Mouse (Mus musculus) liver, embryonic 16.5 days (tissue): ENCODE data around the gene Smurf2. TPM values are rescaled to one million over a fixed set of nuclear protein-coding genes. Genes with fewer than 3 reads are reported as not detected.

Source experiments
- ATAC-seq: fragments of 200-750 bp; cut with Nextera tagmentation; 2 replicates; pipeline ENCODE4 v1.8.0; 2017; ENCODE audit warnings: low read depth, mild to moderate bottlenecking, moderate number of reproducible peaks, moderate library complexity
- H3K27ac ChIP-seq: fragments of 300-500 bp; sonication (generic); 2 replicates; pipeline ENCODE4 v1.5.1; 2014; ENCODE audit warnings: mild to moderate bottlenecking, low read length
- H3K27me3 ChIP-seq: fragments of 300-500 bp; sonication (generic); 2 replicates; pipeline ENCODE4 v1.6.1; 2014; ENCODE audit warnings: low read depth, low read length, mixed read lengths; ENCODE audit not compliant: control insufficient read depth, insufficient read depth
- H3K36me3 ChIP-seq: fragments of 300-500 bp; sonication (generic); 2 replicates; pipeline ENCODE4 v1.6.1; 2014; ENCODE audit warnings: mild to moderate bottlenecking; ENCODE audit not compliant: control insufficient read depth, insufficient read depth
- H3K4me1 ChIP-seq: fragments of 300-500 bp; sonication (generic); 2 replicates; pipeline ENCODE4 v1.6.1; 2014; ENCODE audit warnings: low read depth, low read length, mixed read lengths; ENCODE audit not compliant: control insufficient read depth
- H3K4me2 ChIP-seq: fragments of 300-500 bp; sonication (generic); 2 replicates; pipeline ENCODE4 v1.6.1; 2014; ENCODE audit warnings: low read depth, low read length, mixed read lengths
- H3K4me3 ChIP-seq: fragments of 300-500 bp; sonication (generic); 2 replicates; pipeline ENCODE4 v1.5.1; 2014; ENCODE audit warnings: low read depth, mild to moderate bottlenecking, low read length
- H3K9ac ChIP-seq: fragments of 300-500 bp; sonication (generic); 2 replicates; pipeline ENCODE4 v1.6.1; 2014; ENCODE audit warnings: low read depth, low read length
- H3K9me3 ChIP-seq: fragments of 300-500 bp; sonication (generic); replicated peaks from 2 replicates; pipeline ENCODE4 v1.6.1; 2016; ENCODE audit warnings: low read length; ENCODE audit not compliant: control insufficient read depth
- WGBS: fragments of 180-500 bp; shearing (Covaris S2); extraction: QIAGEN DNeasy Blood & Tissue Kit; methylation state at CpG from one replicate; pipeline ENCODE4 v1.1.7; 2014; ENCODE audit not compliant: insufficient replicate concordance; 5-methylcytosine and 5-hydroxymethylcytosine counted together
- polyA plus RNA-seq: library from polyadenylated mRNA; unstranded; fragments of >200 nt; fragmentation: Nextera tagmentation; extraction: Ambion mirVana; gene quantifications from 2 replicates; pipeline ENCODE4 v1.2.1, GENCODE M21; 2015

Gene Smurf2
- polyA plus RNA-seq, 1 experiment from 2014 or later = 3.3 TPM

DNA sequence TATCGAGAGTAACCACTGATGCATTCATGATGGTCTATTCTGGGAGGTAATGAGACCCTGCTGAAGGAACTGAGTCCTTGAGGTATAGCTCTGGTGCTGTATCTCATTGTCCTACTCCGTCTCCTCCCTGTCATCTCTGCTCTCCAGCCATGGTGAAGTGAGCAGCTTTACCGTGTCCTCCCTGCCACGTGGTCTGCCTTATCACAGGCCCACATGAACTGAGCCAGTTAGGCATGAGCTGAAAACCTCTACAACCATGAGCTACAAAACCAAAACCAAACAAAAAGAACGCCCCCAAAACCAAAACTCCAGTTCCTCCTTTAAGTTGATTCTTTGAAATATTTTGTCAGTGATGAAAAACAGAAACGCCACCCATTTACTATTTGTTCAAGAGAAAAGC, 47.9 kb downstream of the Smurf2 start:
- ATAC-seq = peak; percentile 30; the same call in 1 of the 2 replicates
- Histone ChIP-seq H3K36me3 (peaks cover 6% of the 10 kb centered on the region; the same call in 1 of the 2 replicates), H3K9ac (no peak overlapping the region), H3K4me1 (peaks cover 2% of the 10 kb centered on the region; the same call in 1 of the 2 replicates), H3K27ac (no peak overlapping the region), H3K4me2 (no peak overlapping the region), H3K9me3 (no peaks in the 10 kb centered on the region), H3K27me3 (no peaks in the 10 kb centered on the region), H3K4me3 (no peak overlapping the region)
- WGBS = 53% methylated on average over 6 of the region's 6 CpGs

DNA sequence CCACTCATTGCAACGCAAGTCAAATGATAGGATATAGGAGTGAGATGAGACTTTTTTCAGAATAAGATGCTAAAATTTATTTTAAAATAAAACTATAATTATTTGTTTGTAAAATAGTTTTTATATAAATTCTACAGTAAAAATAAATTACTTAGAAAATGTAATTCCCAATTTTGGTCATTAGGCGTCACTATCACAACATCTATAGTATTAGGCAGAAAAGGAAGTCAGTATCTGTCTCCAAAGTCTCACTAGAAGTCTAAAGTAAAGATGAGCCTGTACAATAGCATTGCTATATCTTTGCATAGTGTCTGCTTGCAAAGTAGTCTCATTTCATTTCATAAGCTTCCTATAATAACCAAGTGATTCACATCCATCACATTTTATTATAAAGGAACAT, 69.1 kb downstream of the Smurf2 start:
- Histone ChIP-seq H3K36me3 (peaks cover 3% of the 10 kb centered on the region; the same call in 1 of the 2 replicates), H3K9ac (no peak overlapping the region), H3K4me3 (no peak overlapping the region), H3K27ac (no peak overlapping the region), H3K4me2 (no peak overlapping the region), H3K9me3 (no peaks in the 10 kb centered on the region), H3K27me3 (no peaks in the 10 kb centered on the region), H3K4me1 (no peaks in the 10 kb centered on the region)
- no peak for ATAC-seq
- 47% methylated on average over 2 of the region's 2 CpGs for WGBS

DNA sequence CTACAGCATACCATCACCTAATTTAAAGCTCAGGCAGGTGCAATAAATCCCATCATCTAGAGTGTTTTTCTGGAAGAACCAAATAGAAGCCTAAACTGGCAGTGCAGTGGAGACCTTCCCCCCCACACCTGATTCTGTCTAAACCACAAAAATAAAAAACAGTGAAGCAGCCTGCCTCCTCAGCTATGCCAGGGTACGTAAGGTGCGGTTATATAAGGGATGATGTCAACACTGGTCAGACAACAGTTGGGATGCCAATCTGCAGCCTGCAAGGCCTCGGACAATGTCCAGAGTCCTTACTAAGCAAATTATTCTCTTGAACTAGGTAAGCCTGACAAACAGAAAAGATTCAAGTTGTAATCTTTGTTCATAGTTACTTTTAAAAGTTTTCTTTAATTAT, 78.5 kb downstream of the Smurf2 start:
- Histone ChIP-seq H3K9me3 (no peaks in the 10 kb centered on the region), H3K4me3 (no peak overlapping the region), H3K9ac (no peak overlapping the region), H3K27me3 (no peaks in the 10 kb centered on the region), H3K27ac (no peak overlapping the region), H3K4me2 (no peak overlapping the region), H3K4me1 (no peaks in the 10 kb centered on the region), H3K36me3 (peaks cover 2% of the 10 kb centered on the region; the same call in 1 of the 2 replicates)
- WGBS = 71% methylated on average over 3 of the region's 3 CpGs
- ATAC-seq = peak; percentile 51; the same call in 1 of the 2 replicates

DNA sequence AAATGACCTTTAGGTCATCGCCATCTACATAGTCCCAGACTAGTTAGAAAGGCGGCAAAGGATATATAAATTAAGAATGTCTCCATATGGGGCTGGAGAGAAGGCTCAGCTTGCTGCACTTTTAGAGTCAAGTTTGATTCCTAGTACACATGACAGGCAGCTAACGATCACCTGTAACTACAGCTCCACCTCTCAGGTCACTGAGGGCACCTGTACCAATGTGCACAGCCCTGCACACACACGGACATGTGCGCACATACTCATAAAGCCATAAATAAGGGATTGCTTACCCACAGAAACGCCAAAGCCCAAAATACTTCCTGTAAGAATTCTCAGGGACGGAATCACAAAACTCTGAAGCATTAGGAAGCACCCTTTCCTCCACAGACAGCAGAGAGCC, 92.4 kb downstream of the Smurf2 start:
- Histone ChIP-seq H3K9ac (no peak overlapping the region), H3K36me3 (peaks cover 3% of the 10 kb centered on the region; the same call in 1 of the 2 replicates), H3K4me1 (no peaks in the 10 kb centered on the region), H3K4me3 (no peak overlapping the region), H3K4me2 (no peak overlapping the region), H3K27me3 (no peaks in the 10 kb centered on the region), H3K9me3 (no peaks in the 10 kb centered on the region), H3K27ac (no peak overlapping the region)
- ATAC-seq = no peak
- WGBS = 80% methylated on average over 7 of the region's 7 CpGs

DNA sequence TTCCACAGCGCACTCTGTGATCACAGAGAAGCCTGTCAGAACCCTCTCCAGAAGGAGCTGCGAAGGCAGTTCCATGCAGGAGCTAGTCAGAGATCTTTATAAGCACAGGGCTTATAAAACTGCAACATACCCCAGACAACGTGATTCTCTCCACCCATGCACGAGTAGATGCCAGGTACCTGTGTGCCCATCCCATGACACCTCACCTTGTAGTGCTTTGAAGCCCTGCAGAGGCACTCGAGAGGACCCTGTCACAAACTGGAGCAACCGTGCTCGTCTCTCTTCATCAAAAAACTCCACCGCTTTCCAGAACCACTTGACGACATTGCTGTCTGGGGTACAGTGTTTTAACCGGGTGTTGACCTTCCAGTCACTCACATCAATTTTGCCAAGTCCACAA, 96.1 kb downstream of the Smurf2 start:
- Histone ChIP-seq H3K9me3 (no peaks in the 10 kb centered on the region), H3K27ac (no peak overlapping the region), H3K4me2 (no peak overlapping the region), H3K9ac (no peak overlapping the region), H3K27me3 (no peaks in the 10 kb centered on the region), H3K36me3 (peaks cover 5% of the 10 kb centered on the region), H3K4me1 (no peaks in the 10 kb centered on the region), H3K4me3 (no peak overlapping the region)
- WGBS = 80% methylated on average over 10 of the region's 10 CpGs
- no peak for ATAC-seq

- WGBS = 83% methylated on average over 8 of the region's 8 CpGs
- Histone ChIP-seq H3K4me1 (no peaks in the 10 kb centered on the region), H3K36me3 (peaks cover 8% of the 10 kb centered on the region), H3K9ac (no peak overlapping the region), H3K4me3 (no peak overlapping the region), H3K27me3 (no peaks in the 10 kb centered on the region), H3K4me2 (no peak overlapping the region), H3K27ac (no peak overlapping the region), H3K9me3 (no peaks in the 10 kb centered on the region)
- ATAC-seq = no peak
Observed at GRCm38 (mm10) chr11:106823741-106824140, 96.8 kb downstream of the Smurf2 start.

GRCm38 (mm10) chr11:106822911-106823310, 97.6 kb downstream of the Smurf2 start:
- no peak overlapping the region for H3K27ac ChIP-seq
- H3K4me2 ChIP-seq = no peak overlapping the region
- no peaks in the 10 kb centered on the region for H3K4me1 ChIP-seq
- no peaks in the 10 kb centered on the region for H3K27me3 ChIP-seq
- H3K9ac ChIP-seq = no peak overlapping the region
- no peak for ATAC-seq
- peaks cover 8% of the 10 kb centered on the region for H3K36me3 ChIP-seq
- H3K4me3 ChIP-seq = no peak overlapping the region
- H3K9me3 ChIP-seq = no peaks in the 10 kb centered on the region
- 79% methylated on average over 5 of the region's 5 CpGs for WGBS

GRCm38 (mm10) chr11:106822491-106822890, 98.0 kb downstream of the Smurf2 start:
- no peak overlapping the region for H3K27ac ChIP-seq
- H3K27me3 ChIP-seq = no peaks in the 10 kb centered on the region
- ATAC-seq = no peak
- H3K4me1 ChIP-seq = no peaks in the 10 kb centered on the region
- H3K4me2 ChIP-seq = no peak overlapping the region
- H3K9me3 ChIP-seq = no peaks in the 10 kb centered on the region
- H3K36me3 ChIP-seq = peaks cover 8% of the 10 kb centered on the region
- H3K4me3 ChIP-seq = no peak overlapping the region
- 84% methylated on average over 8 of the region's 8 CpGs for WGBS
- no peak overlapping the region for H3K9ac ChIP-seq

DNA sequence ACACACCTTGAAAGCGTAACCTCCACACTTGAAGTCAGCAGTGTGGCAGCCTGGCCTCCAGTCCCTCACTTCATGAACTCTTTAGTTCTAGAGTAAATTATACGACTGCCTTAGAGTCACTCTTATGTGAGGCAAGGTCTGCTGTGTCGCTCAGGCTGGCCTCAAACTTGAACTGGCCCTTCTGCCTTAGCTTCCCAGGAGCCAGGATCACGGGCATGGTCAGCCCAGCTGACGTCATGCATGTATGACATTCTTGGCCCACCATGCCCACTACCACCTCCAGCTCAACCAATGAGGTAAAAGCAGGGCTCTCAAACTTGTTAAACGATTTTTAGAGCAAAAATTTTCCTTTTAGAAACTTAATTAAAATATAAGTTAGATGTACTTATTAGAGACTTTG, 99.1 kb downstream of the Smurf2 start:
- Histone ChIP-seq H3K9me3 (no peaks in the 10 kb centered on the region), H3K27me3 (no peaks in the 10 kb centered on the region), H3K4me2 (no peak overlapping the region), H3K36me3 (peaks cover 18% of the 10 kb centered on the region), H3K4me1 (no peaks in the 10 kb centered on the region), H3K4me3 (no peak overlapping the region), H3K9ac (no peak overlapping the region), H3K27ac (no peak overlapping the region)
- ATAC-seq = no peak
- WGBS = 77% methylated on average over 6 of the region's 6 CpGs
